Mouse (Mus musculus) testis, adult 2 months (tissue): ENCODE measurements around the gene Slc6a18.

Experiments
- CTCF ChIP-seq: fragments of 200-500 bp; IDR thresholded peaks from 2 replicates; pipeline ENCODE4 v1.5.1; 2012; ENCODE audit warnings: low read depth, mild to moderate bottlenecking, inconsistent platforms, low read length, moderate library complexity; ENCODE audit not compliant: control insufficient read depth, insufficient read depth, insufficient replicate concordance
- POLR2A ChIP-seq: fragments of 200-500 bp; IDR thresholded peaks from 2 replicates; pipeline ENCODE4 v1.6.1; 2012; ENCODE audit warnings: low read depth, mild to moderate bottlenecking, inconsistent platforms, low read length, moderate library complexity; ENCODE audit not compliant: control insufficient read depth

GRCm38 (mm10) chr13:73693333-73693732 lies 15.5 kb upstream of the Slc6a18 start:
- TF ChIP-seq POLR2A (no peak), CTCF (no peak)
